Mouse (Mus musculus): ENCODE measurements around the gene Kcnq2. TPM values are rescaled to one million over a fixed set of nuclear protein-coding genes. Genes with fewer than 3 reads are reported as not detected.

Gene Kcnq2
- polyA plus RNA-seq, 1 experiment: not detected

- Histone ChIP-seq H3K36me3 (ENCODE audit: control insufficient read depth, insufficient read depth) (no peaks in the 10 kb centered on the region), H3K79me2 (ENCODE audit: control insufficient read depth, insufficient read depth) (no peaks in the 10 kb centered on the region), H3K4me3 (no peak overlapping the region), H3ac (ENCODE audit: control insufficient read depth, insufficient read length) (no peak overlapping the region), H3K27me3 (ENCODE audit: control insufficient read depth, insufficient read depth, insufficient read length) (peaks cover 53% of the 10 kb centered on the region), H3K4me2 (ENCODE audit: low read depth) (no peak overlapping the region)
- no peak for TF ChIP-seq REST (IDR thresholded peaks at IDR 0.05; ENCODE audit: insufficient read depth, insufficient read length)
- TF ChIP-seq SRF (IDR thresholded peaks at IDR 0.05; ENCODE audit: control insufficient read depth, insufficient read length, low read depth): no peak
- TF ChIP-seq USF1 (IDR thresholded peaks at IDR 0.05; ENCODE audit: low read depth): no peak
- TF ChIP-seq MYOD1 (IDR thresholded peaks at IDR 0.05; ENCODE audit: control insufficient read depth in 1 of 3, insufficient read length in 2 of 3, low read depth in 2 of 3): no peak
These were observed 56.2 kb downstream of the Kcnq2 start for GRCm38 (mm10) chr2:181078908-181079307.

- Histone ChIP-seq H3K4me3 (no peak overlapping the region), H3K4me2 (ENCODE audit: low read depth) (no peak overlapping the region), H3K36me3 (ENCODE audit: control insufficient read depth, insufficient read depth) (no peaks in the 10 kb centered on the region), H3K27me3 (ENCODE audit: control insufficient read depth, insufficient read depth, insufficient read length) (peaks cover 35% of the 10 kb centered on the region), H3ac (ENCODE audit: control insufficient read depth, insufficient read length) (no peak overlapping the region), H3K79me2 (ENCODE audit: control insufficient read depth, insufficient read depth) (no peaks in the 10 kb centered on the region)
- TF ChIP-seq MYOD1 (IDR thresholded peaks at IDR 0.05; ENCODE audit: control insufficient read depth in 1 of 3, insufficient read length in 2 of 3, low read depth in 2 of 3) (no peak), USF1 (IDR thresholded peaks at IDR 0.05; ENCODE audit: low read depth) (no peak), REST (IDR thresholded peaks at IDR 0.05; ENCODE audit: insufficient read depth, insufficient read length) (no peak), POLR2AphosphoS2 (IDR thresholded peaks at IDR 0.05; ENCODE audit: insufficient read length, low read depth) (no peak), E2F4 (IDR thresholded peaks at IDR 0.05; ENCODE audit: insufficient read depth) (no peak), SRF (IDR thresholded peaks at IDR 0.05; ENCODE audit: control insufficient read depth, insufficient read length, low read depth) (no peak), POLR2A (IDR thresholded peaks at IDR 0.05; ENCODE audit: insufficient read length, low read depth) (no peak), TCF12 (IDR thresholded peaks at IDR 0.05; ENCODE audit: insufficient read depth, poor library complexity, severe bottlenecking) (no peak), TCF3 (IDR thresholded peaks at IDR 0.05; ENCODE audit: insufficient read length, low read depth) (no peak), MAX (IDR thresholded peaks at IDR 0.05; ENCODE audit: low read depth) (no peak)
These were observed 59.6 kb downstream of the Kcnq2 start for GRCm38 (mm10) chr2:181075501-181075900.

- Histone ChIP-seq H3K4me2 (ENCODE audit: low read depth) (no peak overlapping the region), H3K36me3 (ENCODE audit: control insufficient read depth, insufficient read depth) (no peaks in the 10 kb centered on the region), H3ac (ENCODE audit: control insufficient read depth, insufficient read length) (no peak overlapping the region), H3K4me3 (no peak overlapping the region), H3K27me3 (ENCODE audit: control insufficient read depth, insufficient read depth, insufficient read length) (peaks cover 34% of the 10 kb centered on the region), H3K79me2 (ENCODE audit: control insufficient read depth, insufficient read depth) (no peaks in the 10 kb centered on the region)
- TF ChIP-seq MAX (IDR thresholded peaks at IDR 0.05; ENCODE audit: low read depth) (no peak), MYOG (IDR thresholded peaks at IDR 0.05; ENCODE audit: control insufficient read depth in 1 of 3, insufficient read depth in 1 of 3, insufficient read length in 2 of 3, low read depth in 2 of 3) (no peak), TCF3 (IDR thresholded peaks at IDR 0.05; ENCODE audit: insufficient read length, low read depth) (no peak), TCF12 (IDR thresholded peaks at IDR 0.05; ENCODE audit: insufficient read depth, poor library complexity, severe bottlenecking) (no peak), REST (IDR thresholded peaks at IDR 0.05; ENCODE audit: insufficient read depth, insufficient read length) (no peak), SRF (IDR thresholded peaks at IDR 0.05; ENCODE audit: control insufficient read depth, insufficient read length, low read depth) (no peak), POLR2AphosphoS2 (IDR thresholded peaks at IDR 0.05; ENCODE audit: insufficient read length, low read depth) (no peak)
These were observed 62.7 kb downstream of the Kcnq2 start for GRCm38 (mm10) chr2:181072403-181072714.

- no peak overlapping the region for H3ac ChIP-seq (ENCODE audit: control insufficient read depth, insufficient read length)
- peaks cover 34% of the 10 kb centered on the region for H3K27me3 ChIP-seq (ENCODE audit: control insufficient read depth, insufficient read depth, insufficient read length)
- no peaks in the 10 kb centered on the region for H3K79me2 ChIP-seq (ENCODE audit: control insufficient read depth, insufficient read depth)
- no peak overlapping the region for H3K4me3 ChIP-seq
- TF ChIP-seq SRF (IDR thresholded peaks at IDR 0.05; ENCODE audit: control insufficient read depth, insufficient read length, low read depth) (no peak), USF1 (IDR thresholded peaks at IDR 0.05; ENCODE audit: low read depth) (peak; percentile 30), E2F4 (IDR thresholded peaks at IDR 0.05; ENCODE audit: insufficient read depth) (no peak), TCF3 (IDR thresholded peaks at IDR 0.05; ENCODE audit: insufficient read length, low read depth) (no peak), POLR2AphosphoS2 (IDR thresholded peaks at IDR 0.05; ENCODE audit: insufficient read length, low read depth) (no peak), MAX (IDR thresholded peaks at IDR 0.05; ENCODE audit: low read depth) (no peak), TCF12 (IDR thresholded peaks at IDR 0.05; ENCODE audit: insufficient read depth, poor library complexity, severe bottlenecking) (no peak), REST (IDR thresholded peaks at IDR 0.05; ENCODE audit: insufficient read depth, insufficient read length) (no peak)
- no peaks in the 10 kb centered on the region for H3K36me3 ChIP-seq (ENCODE audit: control insufficient read depth, insufficient read depth)
- no peak overlapping the region for H3K4me2 ChIP-seq (ENCODE audit: low read depth)
These were observed 63.2 kb downstream of the Kcnq2 start for GRCm38 (mm10) chr2:181071706-181072402.

- Histone ChIP-seq H3K4me3 (no peak overlapping the region), H3K36me3 (ENCODE audit: control insufficient read depth, insufficient read depth) (no peaks in the 10 kb centered on the region), H3K4me2 (ENCODE audit: low read depth) (no peak overlapping the region), H3K79me2 (ENCODE audit: control insufficient read depth, insufficient read depth) (no peaks in the 10 kb centered on the region), H3K27me3 (ENCODE audit: control insufficient read depth, insufficient read depth, insufficient read length) (peaks cover 32% of the 10 kb centered on the region), H3ac (ENCODE audit: control insufficient read depth, insufficient read length) (no peak overlapping the region)
- TF ChIP-seq USF1 (IDR thresholded peaks at IDR 0.05; ENCODE audit: low read depth) (no peak), TCF12 (IDR thresholded peaks at IDR 0.05; ENCODE audit: insufficient read depth, poor library complexity, severe bottlenecking) (no peak), E2F4 (IDR thresholded peaks at IDR 0.05; ENCODE audit: insufficient read depth) (no peak), MYOG (IDR thresholded peaks at IDR 0.05; ENCODE audit: control insufficient read depth in 1 of 3, insufficient read depth in 1 of 3, insufficient read length in 2 of 3, low read depth in 2 of 3) (no peak), SRF (IDR thresholded peaks at IDR 0.05; ENCODE audit: control insufficient read depth, insufficient read length, low read depth) (no peak), POLR2A (IDR thresholded peaks at IDR 0.05; ENCODE audit: insufficient read length, low read depth) (no peak), CEBPB (IDR thresholded peaks at IDR 0.05; ENCODE audit: insufficient read depth, poor library complexity, severe bottlenecking) (no peak), TCF3 (IDR thresholded peaks at IDR 0.05; ENCODE audit: insufficient read length, low read depth) (no peak), POLR2AphosphoS2 (IDR thresholded peaks at IDR 0.05; ENCODE audit: insufficient read length, low read depth) (no peak)
These were observed 65.0 kb downstream of the Kcnq2 start for GRCm38 (mm10) chr2:181070136-181070535.
